Mouse (Mus musculus): ENCODE results near the gene Rpp30. TPM values are rescaled to one million over a fixed set of nuclear protein-coding genes. Genes with fewer than 3 reads are reported as not detected.

The Rpp30 gene
- total RNA-seq (2014; rRNA removed), result 19.0 and 27.3 TPM in 2 replicates
- 71.5 and 73.8 TPM in 2 replicates for polyA plus RNA-seq (2015; fragmentation: Nextera tagmentation; extraction: Ambion mirVana)

- peaks cover 14% of the 10 kb centered on the region; the same call in 1 of the 2 replicates for H3K36me3 ChIP-seq (ENCODE audit: insufficient read depth, low read length)
- H3K4me1 ChIP-seq (ENCODE audit: insufficient read depth, low read length), result no peaks in the 10 kb centered on the region
- WGBS, result 2% methylated on average over 34 of the region's 34 CpGs
- ATAC-seq (ENCODE audit: low FRiP score) (peak; percentile 95), DNase-seq (ENCODE audit: low spot score) (peak; percentile 94)
- 0 out of 2 replicates have a peak within 1 kb of the TSS, but pooled peaks have one; percentile 27 for H3K27ac ChIP-seq (ENCODE audit: low read depth, low read length)
- H3K4me2 ChIP-seq (ENCODE audit: low read depth, low read length, poor library complexity, severe bottlenecking), result peak within 1 kb of the TSS; percentile 79
- TF ChIP-seq CTCF (IDR thresholded peaks at IDR 0.05), result no peak
- H3K4me3 ChIP-seq (ENCODE audit: low read depth, low read length), result peak within 1 kb of the TSS; percentile 79
- peak within 1 kb of the TSS; percentile 66 for H3K9ac ChIP-seq (replicated peaks; ENCODE audit: low read length, poor library complexity, severe bottlenecking)
- no peaks in the 10 kb centered on the region for H3K9me3 ChIP-seq (ENCODE audit: low read length)
- no peaks in the 10 kb centered on the region for H3K27me3 ChIP-seq (ENCODE audit: insufficient read depth, low read length)
These were observed at the start of gene Rpp30 for GRCm38 (mm10) chr19:36083262-36084225. Rpp30 (plus strand) TSS chr19:36083716.

GRCm38 (mm10) chr19:36046046-36046445 is 37.5 kb upstream of the Rpp30 start:
- Histone ChIP-seq H3K9ac (replicated peaks; ENCODE audit: low read length, poor library complexity, severe bottlenecking) (no peak overlapping the region), H3K9me3 (ENCODE audit: low read length) (no peaks in the 10 kb centered on the region), H3K4me2 (ENCODE audit: low read depth, low read length, poor library complexity, severe bottlenecking) (no peak overlapping the region), H3K27me3 (ENCODE audit: insufficient read depth, low read length) (no peaks in the 10 kb centered on the region), H3K27ac (ENCODE audit: low read depth, low read length) (no peak overlapping the region), H3K4me1 (ENCODE audit: insufficient read depth, low read length) (no peaks in the 10 kb centered on the region), H3K4me3 (ENCODE audit: low read depth, low read length) (no peak overlapping the region), H3K36me3 (ENCODE audit: insufficient read depth, low read length) (no peaks in the 10 kb centered on the region)
- no peak for DNase-seq (ENCODE audit: low spot score)
- ATAC-seq (ENCODE audit: low FRiP score), result no peak
- 86% methylated on average over 7 of the region's 7 CpGs for WGBS
- TF ChIP-seq CTCF (IDR thresholded peaks at IDR 0.05), result no peak

GRCm38 (mm10) chr19:36056502-36057221 is 26.9 kb upstream of the Rpp30 start:
- H3K9me3 ChIP-seq (ENCODE audit: low read length), result no peaks in the 10 kb centered on the region
- peak overlapping the region; percentile 32; the same call in 1 of the 2 replicates for H3K27ac ChIP-seq (ENCODE audit: low read depth, low read length)
- H3K4me1 ChIP-seq (ENCODE audit: insufficient read depth, low read length), result no peaks in the 10 kb centered on the region
- H3K36me3 ChIP-seq (ENCODE audit: insufficient read depth, low read length), result no peaks in the 10 kb centered on the region
- WGBS, result 9% methylated on average over 49 of the region's 49 CpGs
- H3K4me3 ChIP-seq (ENCODE audit: low read depth, low read length), result peak overlapping the region; percentile 64
- H3K9ac ChIP-seq (replicated peaks; ENCODE audit: low read length, poor library complexity, severe bottlenecking), result peak overlapping the region; percentile 66
- H3K4me2 ChIP-seq (ENCODE audit: low read depth, low read length, poor library complexity, severe bottlenecking), result peak overlapping the region; percentile 78
- TF ChIP-seq CTCF (IDR thresholded peaks at IDR 0.05), result no peak
- ATAC-seq (ENCODE audit: low FRiP score) (peak; percentile 53), DNase-seq (ENCODE audit: low spot score) (peak; percentile 16)
- H3K27me3 ChIP-seq (ENCODE audit: insufficient read depth, low read length), result no peaks in the 10 kb centered on the region

GRCm38 (mm10) chr19:36057231-36057811 is 26.2 kb upstream of the Rpp30 start, which contains the start of gene Htr7:
Htr7 (minus strand) TSS chr19:36057507.
- Histone ChIP-seq H3K9me3 (ENCODE audit: low read length) (no peaks in the 10 kb centered on the region), H3K27ac (ENCODE audit: low read depth, low read length) (peak within 1 kb of the TSS; percentile 32; the same call in 1 of the 2 replicates), H3K9ac (replicated peaks; ENCODE audit: low read length, poor library complexity, severe bottlenecking) (peak within 1 kb of the TSS; percentile 66), H3K36me3 (ENCODE audit: insufficient read depth, low read length) (no peaks in the 10 kb centered on the region), H3K27me3 (ENCODE audit: insufficient read depth, low read length) (no peaks in the 10 kb centered on the region), H3K4me3 (ENCODE audit: low read depth, low read length) (peak within 1 kb of the TSS; percentile 64), H3K4me1 (ENCODE audit: insufficient read depth, low read length) (no peaks in the 10 kb centered on the region), H3K4me2 (ENCODE audit: low read depth, low read length, poor library complexity, severe bottlenecking) (peak within 1 kb of the TSS; percentile 78)
- under 1% methylated on average over 55 of the region's 86 CpGs for WGBS
- ATAC-seq (ENCODE audit: low FRiP score) (peak; percentile 93), DNase-seq (ENCODE audit: low spot score) (peak; percentile 47)
- TF ChIP-seq CTCF (IDR thresholded peaks at IDR 0.05), result peak; percentile 53

GRCm38 (mm10) chr19:36062801-36063529 is 20.6 kb upstream of the Rpp30 start:
- Histone ChIP-seq H3K36me3 (ENCODE audit: insufficient read depth, low read length) (no peaks in the 10 kb centered on the region), H3K9ac (replicated peaks; ENCODE audit: low read length, poor library complexity, severe bottlenecking) (no peak overlapping the region), H3K27ac (ENCODE audit: low read depth, low read length) (no peak overlapping the region), H3K4me2 (ENCODE audit: low read depth, low read length, poor library complexity, severe bottlenecking) (no peak overlapping the region), H3K4me1 (ENCODE audit: insufficient read depth, low read length) (no peaks in the 10 kb centered on the region), H3K27me3 (ENCODE audit: insufficient read depth, low read length) (no peaks in the 10 kb centered on the region), H3K4me3 (ENCODE audit: low read depth, low read length) (no peak overlapping the region), H3K9me3 (ENCODE audit: low read length) (no peaks in the 10 kb centered on the region)
- TF ChIP-seq CTCF (IDR thresholded peaks at IDR 0.05), result peak; percentile 71
- DNase-seq (ENCODE audit: low spot score), result peak; percentile 49
- 0 out of 2 replicates have a peak, but pooled peaks have one; percentile 13 for ATAC-seq (ENCODE audit: low FRiP score)
- 48% methylated on average over 2 of the region's 2 CpGs for WGBS

Data from midbrain, postnatal 0 days (tissue).